Mouse (Mus musculus): ENCODE data around the gene Myt1. TPM values are rescaled to one million over a fixed set of nuclear protein-coding genes. Genes with fewer than 3 reads are reported as not detected.

Gene Myt1
- polyA plus RNA-seq (2015; fragmentation: Nextera tagmentation; extraction: Ambion mirVana): 0.12 TPM in 1 of 2 replicates, not detected in the other

GRCm38 (mm10) chr2:181763006-181763830 is at the start of gene Myt1:
Gene Myt1, plus strand, starts transcription at chr2:181763332.
- 48% methylated on average over 8 of the region's 8 CpGs for WGBS (ENCODE audit: insufficient replicate concordance)
- H3K27me3 ChIP-seq: peaks cover 11% of the 10 kb centered on the region; the same call in 1 of the 2 replicates
- DNase-seq (no peak), ATAC-seq (ENCODE audit: low read depth) (no peak)
- no peak within 1 kb of the TSS for H3K4me3 ChIP-seq (replicated peaks)
- no peak within 1 kb of the TSS for H3K9ac ChIP-seq
- no peak within 1 kb of the TSS for H3K4me2 ChIP-seq
- H3K4me1 ChIP-seq (replicated peaks): no peaks in the 10 kb centered on the region
- no peaks in the 10 kb centered on the region for H3K9me3 ChIP-seq (replicated peaks)
- no peak within 1 kb of the TSS for H3K27ac ChIP-seq
- no peaks in the 10 kb centered on the region for H3K36me3 ChIP-seq

GRCm38 (mm10) chr2:181713749-181714148 is 49.4 kb upstream of the Myt1 start:
- DNase-seq (no peak), ATAC-seq (ENCODE audit: low read depth) (no peak)
- Histone ChIP-seq H3K27me3 (no peaks in the 10 kb centered on the region), H3K36me3 (no peaks in the 10 kb centered on the region), H3K4me1 (replicated peaks) (peaks cover 7% of the 10 kb centered on the region), H3K9me3 (replicated peaks) (no peaks in the 10 kb centered on the region), H3K27ac (no peak overlapping the region), H3K4me3 (replicated peaks) (no peak overlapping the region), H3K9ac (no peak overlapping the region), H3K4me2 (no peak overlapping the region)
- WGBS (ENCODE audit: insufficient replicate concordance): 74% methylated on average over 1 of the region's 1 CpGs

- peak within 1 kb of the TSS; percentile 23 for H3K4me2 ChIP-seq
These were observed 48.2 kb upstream of the Myt1 start, which contains the start of gene Oprl1 for GRCm38 (mm10) chr2:181714903-181715326. Gene Oprl1, plus strand, starts transcription at chr2:181715016.

GRCm38 (mm10) chr2:181715382-181715781 is 47.8 kb upstream of the Myt1 start:
- no peaks in the 10 kb centered on the region for H3K9me3 ChIP-seq (replicated peaks)
- H3K27ac ChIP-seq: no peak overlapping the region
- DNase-seq (no peak), ATAC-seq (ENCODE audit: low read depth) (no peak)
- peaks cover 7% of the 10 kb centered on the region for H3K4me1 ChIP-seq (replicated peaks)
- no peak overlapping the region for H3K4me3 ChIP-seq (replicated peaks)
- no peak overlapping the region for H3K9ac ChIP-seq
- H3K27me3 ChIP-seq: no peaks in the 10 kb centered on the region
- WGBS (ENCODE audit: insufficient replicate concordance): 46% methylated on average over 3 of the region's 3 CpGs
- H3K36me3 ChIP-seq: no peaks in the 10 kb centered on the region
- 0 out of 2 replicates have a peak overlapping the region, but pooled peaks have one; percentile 23 for H3K4me2 ChIP-seq

More at GRCm38 (mm10) chr2:181714903-181715326, 48.2 kb upstream of the Myt1 start, which contains the start of gene Oprl1:
- Histone ChIP-seq H3K9ac (no peak within 1 kb of the TSS), H3K27me3 (no peaks in the 10 kb centered on the region), H3K4me1 (replicated peaks) (peaks cover 7% of the 10 kb centered on the region), H3K36me3 (no peaks in the 10 kb centered on the region), H3K9me3 (replicated peaks) (no peaks in the 10 kb centered on the region), H3K4me3 (replicated peaks) (no peak within 1 kb of the TSS), H3K27ac (no peak within 1 kb of the TSS)
- DNase-seq: no peak
- ATAC-seq (ENCODE audit: low read depth): no peak
- WGBS (ENCODE audit: insufficient replicate concordance): 1% methylated on average over 7 of the region's 7 CpGs

GRCm38 (mm10) chr2:181716991-181717390 is 46.1 kb upstream of the Myt1 start:
- 44% methylated on average over 3 of the region's 3 CpGs for WGBS (ENCODE audit: insufficient replicate concordance)
- no peaks in the 10 kb centered on the region for H3K27me3 ChIP-seq
- no peak overlapping the region for H3K4me2 ChIP-seq
- H3K4me3 ChIP-seq (replicated peaks): no peak overlapping the region
- no peak overlapping the region for H3K27ac ChIP-seq
- H3K9ac ChIP-seq: no peak overlapping the region
- H3K36me3 ChIP-seq: no peaks in the 10 kb centered on the region
- no peak for DNase-seq
- no peaks in the 10 kb centered on the region for H3K9me3 ChIP-seq (replicated peaks)
- peaks cover 7% of the 10 kb centered on the region for H3K4me1 ChIP-seq (replicated peaks)
- ATAC-seq (ENCODE audit: low read depth): no peak

- 25% methylated on average over 3 of the region's 3 CpGs for WGBS (ENCODE audit: insufficient replicate concordance)
- no peak for ATAC-seq (ENCODE audit: low read depth)
- no peaks in the 10 kb centered on the region for H3K9me3 ChIP-seq (replicated peaks)
- no peak overlapping the region for H3K4me3 ChIP-seq (replicated peaks)
- peaks cover 2% of the 10 kb centered on the region for H3K4me1 ChIP-seq (replicated peaks)
- no peak overlapping the region for H3K4me2 ChIP-seq
- no peaks in the 10 kb centered on the region for H3K36me3 ChIP-seq
- H3K27me3 ChIP-seq: no peaks in the 10 kb centered on the region
- no peak overlapping the region for H3K9ac ChIP-seq
- H3K27ac ChIP-seq: no peak overlapping the region
- DNase-seq: no peak
These were observed 43.1 kb upstream of the Myt1 start for GRCm38 (mm10) chr2:181720061-181720460.

GRCm38 (mm10) chr2:181721200-181721599 is 41.9 kb upstream of the Myt1 start:
- no peaks in the 10 kb centered on the region for H3K36me3 ChIP-seq
- H3K4me2 ChIP-seq: no peak overlapping the region
- no peak for ATAC-seq (ENCODE audit: low read depth)

GRCm38 (mm10) chr2:181722213-181722612 is 40.9 kb upstream of the Myt1 start:
- Histone ChIP-seq H3K9me3 (replicated peaks) (no peaks in the 10 kb centered on the region), H3K4me1 (replicated peaks) (no peaks in the 10 kb centered on the region), H3K4me3 (replicated peaks) (no peak overlapping the region), H3K9ac (no peak overlapping the region), H3K4me2 (no peak overlapping the region), H3K27ac (no peak overlapping the region), H3K27me3 (no peaks in the 10 kb centered on the region), H3K36me3 (no peaks in the 10 kb centered on the region)
- ATAC-seq (ENCODE audit: low read depth) (no peak), DNase-seq (peak; percentile 7)
- WGBS (ENCODE audit: insufficient replicate concordance): 8% methylated on average over 3 of the region's 3 CpGs

More at GRCm38 (mm10) chr2:181721200-181721599, 41.9 kb upstream of the Myt1 start:
- no peaks in the 10 kb centered on the region for H3K27me3 ChIP-seq
- no peaks in the 10 kb centered on the region for H3K4me1 ChIP-seq (replicated peaks)
- no peak overlapping the region for H3K9ac ChIP-seq
- no peak overlapping the region for H3K4me3 ChIP-seq (replicated peaks)
- H3K9me3 ChIP-seq (replicated peaks): no peaks in the 10 kb centered on the region
- DNase-seq: no peak
- H3K27ac ChIP-seq: no peak overlapping the region

- DNase-seq (no peak), ATAC-seq (ENCODE audit: low read depth) (no peak)
- H3K27ac ChIP-seq: no peak overlapping the region
- H3K4me1 ChIP-seq (replicated peaks): no peaks in the 10 kb centered on the region
- no peaks in the 10 kb centered on the region for H3K9me3 ChIP-seq (replicated peaks)
- no peak overlapping the region for H3K4me3 ChIP-seq (replicated peaks)
- 41% methylated on average over 9 of the region's 9 CpGs for WGBS (ENCODE audit: insufficient replicate concordance)
- no peak overlapping the region for H3K9ac ChIP-seq
- no peaks in the 10 kb centered on the region for H3K36me3 ChIP-seq
- H3K27me3 ChIP-seq: no peaks in the 10 kb centered on the region
- H3K4me2 ChIP-seq: no peak overlapping the region
These were observed 35.4 kb upstream of the Myt1 start for GRCm38 (mm10) chr2:181727659-181728262.

- Histone ChIP-seq H3K4me1 (replicated peaks) (no peaks in the 10 kb centered on the region), H3K36me3 (no peaks in the 10 kb centered on the region), H3K9me3 (replicated peaks) (no peaks in the 10 kb centered on the region), H3K27ac (no peak overlapping the region), H3K4me2 (no peak overlapping the region), H3K9ac (no peak overlapping the region), H3K27me3 (no peaks in the 10 kb centered on the region), H3K4me3 (replicated peaks) (no peak overlapping the region)
- DNase-seq: no peak
- WGBS (ENCODE audit: insufficient replicate concordance): 42% methylated on average over 3 of the region's 3 CpGs
- no peak for ATAC-seq (ENCODE audit: low read depth)
These were observed 33.1 kb upstream of the Myt1 start for GRCm38 (mm10) chr2:181730051-181730450.

- H3K4me1 ChIP-seq (replicated peaks): no peaks in the 10 kb centered on the region
- no peak overlapping the region for H3K27ac ChIP-seq
- 49% methylated on average over 1 of the region's 1 CpGs for WGBS (ENCODE audit: insufficient replicate concordance)
- H3K36me3 ChIP-seq: no peaks in the 10 kb centered on the region
- DNase-seq (no peak), ATAC-seq (ENCODE audit: low read depth) (no peak)
- no peaks in the 10 kb centered on the region for H3K27me3 ChIP-seq
- H3K4me2 ChIP-seq: no peak overlapping the region
- H3K4me3 ChIP-seq (replicated peaks): no peak overlapping the region
- no peaks in the 10 kb centered on the region for H3K9me3 ChIP-seq (replicated peaks)
- H3K9ac ChIP-seq: no peak overlapping the region
These were observed 10.5 kb upstream of the Myt1 start for GRCm38 (mm10) chr2:181752626-181753025.
